Mouse (Mus musculus) right cerebral cortex, adult 2 months (tissue): ENCODE results near the gene Atrn.
A peak's percentile ranks its signal among the peaks of the same experiment; 100 is the strongest.

ENCODE experiments used
- DNase-seq, 2 experiments: peaks; one replicate each; pipeline ENCODE4 v3.0.0; 2021 to 2022; ENCODE audit warnings: low spot score in 2 of 2

Atrn gene

DNA sequence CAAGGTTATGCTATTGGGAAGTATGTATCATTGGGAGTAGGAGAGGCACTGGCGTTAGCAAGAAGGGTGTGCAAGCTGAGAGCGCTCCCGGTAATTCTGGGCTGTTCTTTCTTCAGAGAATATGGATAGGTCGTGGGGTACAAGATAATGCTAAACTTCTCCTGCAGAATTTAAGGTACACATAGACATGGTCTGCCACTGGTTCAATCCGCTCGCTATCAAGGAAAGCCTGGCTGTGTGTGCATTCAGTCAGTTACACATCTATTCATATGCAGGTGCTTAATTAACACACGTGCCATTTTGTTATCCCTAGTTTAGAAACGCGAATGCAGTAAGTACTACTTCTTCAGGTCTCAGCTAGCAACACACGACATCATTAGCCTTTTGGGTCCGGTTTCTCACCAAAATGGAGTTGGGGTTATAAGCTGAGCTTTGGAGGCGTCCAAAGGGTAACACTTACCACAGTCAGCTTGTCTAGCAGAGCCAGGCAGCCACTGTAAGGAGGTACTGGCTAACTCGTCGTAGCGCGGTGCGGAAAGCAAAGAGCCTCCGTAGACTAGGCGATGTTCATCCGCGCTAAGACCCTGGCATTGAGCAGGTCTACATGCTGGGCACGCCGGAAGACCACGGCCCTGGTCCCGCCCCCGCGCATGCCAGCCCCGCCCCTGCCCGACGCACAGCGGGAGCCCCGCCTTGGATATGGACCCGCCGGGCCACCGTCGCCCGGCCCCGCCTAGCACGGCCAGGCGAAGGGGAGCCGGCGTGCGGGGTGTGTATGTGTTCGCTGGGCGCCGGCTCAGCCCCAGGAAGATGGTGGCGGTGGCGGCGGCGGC, at the start of gene Atrn, which contains the start of gene 4930402H24Rik:
Gene Atrn (plus strand): TSS at position 745 of the 833 bp plus-strand sequence.
Gene 4930402H24Rik (minus strand): TSS at position 656 of the 833 bp plus-strand sequence.
- DNase-seq: peak; percentile 87 to 90

DNA sequence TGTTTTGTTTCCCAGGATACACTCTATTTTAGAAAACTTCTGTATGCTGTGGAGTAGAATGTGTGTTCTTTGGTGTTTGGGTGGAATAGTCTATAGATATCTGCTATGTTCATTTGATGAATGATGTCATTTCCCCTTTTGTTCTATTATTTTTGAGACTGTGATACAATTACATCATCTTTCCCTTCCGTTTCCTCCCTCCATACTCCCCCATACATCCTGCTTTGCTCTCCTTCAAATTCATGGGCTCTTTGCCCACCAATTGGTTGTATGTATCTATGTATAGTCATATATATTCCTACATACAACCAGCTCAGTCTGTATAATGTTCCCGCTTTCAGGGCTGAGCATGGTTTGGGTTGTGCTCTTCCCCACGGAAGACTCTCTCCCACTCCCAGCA, 44.2 kb upstream of the Atrn start:
- no peak for DNase-seq

DNA sequence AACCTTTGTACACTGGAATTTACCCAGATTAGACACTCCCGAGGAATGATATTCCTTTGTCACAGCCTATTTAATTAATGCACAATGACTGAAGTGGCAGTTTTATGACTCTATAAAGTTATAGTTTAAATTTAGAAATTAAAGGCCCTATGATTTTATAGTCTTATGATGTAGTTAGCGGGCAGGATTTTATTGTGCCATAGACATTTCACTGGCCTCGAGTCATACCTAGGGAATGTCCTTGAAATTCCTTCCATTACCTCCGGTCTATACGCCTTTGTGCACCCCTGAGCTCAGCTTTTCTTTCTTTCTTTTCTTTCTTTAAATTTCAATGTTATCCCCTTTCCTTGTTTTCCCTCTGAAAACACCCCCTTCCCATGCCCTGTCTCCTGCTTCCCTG, 35.4 kb upstream of the Atrn start:
- DNase-seq: no peak

DNA sequence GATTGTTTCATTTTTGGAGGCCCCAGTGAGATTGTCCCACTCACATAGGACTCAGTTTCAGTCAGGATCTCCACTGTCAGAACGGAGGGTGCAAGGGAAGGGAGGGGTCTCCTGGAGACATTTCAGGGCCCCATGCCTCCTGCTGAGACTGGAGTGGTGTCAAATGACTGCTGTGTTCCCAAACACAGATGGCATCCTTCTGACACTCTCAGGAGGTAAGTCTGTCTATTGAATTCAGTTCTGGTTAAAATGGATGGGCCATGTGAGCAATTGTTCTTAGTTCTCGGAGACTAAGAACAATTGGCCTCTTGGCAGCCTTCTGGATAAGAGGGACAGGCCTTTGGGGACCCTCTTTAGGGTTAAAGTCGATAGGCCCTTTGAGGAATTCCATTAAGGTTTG, 28.9 kb upstream of the Atrn start:
- DNase-seq: no peak

DNA sequence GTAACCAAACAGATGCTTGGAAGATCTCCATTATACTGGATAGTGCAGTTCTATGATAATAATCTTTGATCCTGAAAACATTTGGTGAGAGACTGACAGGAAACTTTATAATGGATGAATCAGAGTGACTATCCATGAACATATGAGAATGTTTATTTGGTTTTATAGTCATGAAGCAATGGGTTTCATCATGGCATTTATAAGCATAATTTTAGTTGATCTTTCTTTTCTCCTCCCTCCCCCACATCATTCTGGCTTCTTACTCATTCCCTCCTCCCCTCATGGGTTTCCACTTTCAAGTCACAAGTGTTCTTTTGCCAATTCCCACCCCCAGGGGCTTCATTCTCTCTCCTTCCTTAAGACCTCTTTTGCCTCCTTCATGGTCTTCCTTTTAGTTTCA, 19.3 kb upstream of the Atrn start:
- DNase-seq: no peak

DNA sequence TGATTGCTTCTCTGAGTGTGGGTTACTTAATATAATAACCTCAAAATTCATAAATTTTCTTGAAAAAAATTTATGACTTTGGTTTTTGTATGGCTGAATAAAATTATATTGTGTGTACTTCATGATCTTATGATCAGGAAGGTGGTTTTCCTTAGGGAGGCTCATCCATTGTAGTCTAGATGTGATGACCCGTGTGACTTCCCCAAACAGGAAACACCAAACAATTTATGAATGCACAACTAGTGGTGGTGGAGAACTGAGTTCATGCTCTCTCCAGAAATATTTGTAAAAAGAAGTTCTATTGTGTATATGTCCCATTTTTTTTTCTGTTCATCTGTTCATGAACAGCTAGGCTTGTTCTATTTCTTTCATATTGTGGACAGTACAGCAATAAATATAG, 18.8 kb upstream of the Atrn start:
- DNase-seq: no peak

DNA sequence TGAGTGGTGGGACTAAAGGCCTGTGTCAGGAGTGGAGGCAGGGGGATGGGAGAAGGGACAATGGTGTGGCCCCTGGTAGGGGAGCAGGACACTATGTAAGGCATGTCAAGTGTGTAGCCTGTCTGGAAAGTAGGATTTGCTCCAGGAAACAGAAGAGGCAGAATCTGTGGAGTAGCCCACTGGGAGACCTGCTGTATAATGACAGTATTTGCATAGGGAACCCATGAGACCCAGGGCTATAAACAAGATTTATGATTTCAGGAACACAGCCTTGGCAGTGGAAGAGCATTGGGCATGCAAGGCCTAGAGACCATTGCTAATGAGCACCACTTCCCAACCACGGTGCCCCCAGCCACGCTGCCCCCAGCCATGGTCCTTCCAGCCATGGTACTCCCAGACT, 9.4 kb upstream of the Atrn start:
- no peak for DNase-seq

DNA sequence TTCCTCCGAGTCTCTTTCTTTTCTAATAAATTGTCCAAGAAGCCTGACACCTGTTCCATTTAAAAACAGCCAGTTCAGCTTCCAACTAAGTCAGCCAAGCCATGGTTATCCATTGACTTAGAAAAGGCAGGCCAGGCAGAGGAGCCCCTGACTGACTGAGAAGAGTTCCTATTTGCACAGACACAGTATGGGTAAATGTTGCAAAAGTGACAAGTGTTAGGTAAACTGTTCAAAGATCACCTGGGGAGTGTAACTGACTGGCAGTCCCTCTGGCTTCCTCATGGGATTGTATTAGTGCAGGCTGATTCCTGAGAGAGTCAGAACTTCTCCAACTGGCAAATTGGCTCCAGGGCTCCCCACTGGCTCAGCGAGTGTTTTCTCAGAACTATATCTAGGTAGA, 8.4 kb upstream of the Atrn start:
- no peak for DNase-seq

DNA sequence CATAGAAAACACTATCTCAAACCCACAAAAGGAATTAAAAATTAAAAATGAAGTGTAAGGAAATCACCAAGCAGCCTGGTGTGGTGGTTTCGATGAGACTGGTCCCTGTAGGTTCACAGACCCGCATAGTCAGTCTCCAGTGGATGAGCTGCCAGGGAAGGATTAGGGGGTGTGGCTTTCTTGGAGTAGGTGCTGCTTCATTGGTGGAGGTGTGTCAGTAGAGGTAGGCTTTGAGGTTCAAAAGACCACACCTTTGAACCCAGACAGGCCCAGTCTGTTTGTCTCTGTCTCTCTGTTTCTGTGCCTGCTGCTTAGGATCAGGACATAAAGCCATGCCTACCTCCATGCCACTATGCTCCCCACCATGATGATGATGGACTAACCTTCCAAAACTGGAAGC, 7.5 kb upstream of the Atrn start:
- DNase-seq: no peak

DNA sequence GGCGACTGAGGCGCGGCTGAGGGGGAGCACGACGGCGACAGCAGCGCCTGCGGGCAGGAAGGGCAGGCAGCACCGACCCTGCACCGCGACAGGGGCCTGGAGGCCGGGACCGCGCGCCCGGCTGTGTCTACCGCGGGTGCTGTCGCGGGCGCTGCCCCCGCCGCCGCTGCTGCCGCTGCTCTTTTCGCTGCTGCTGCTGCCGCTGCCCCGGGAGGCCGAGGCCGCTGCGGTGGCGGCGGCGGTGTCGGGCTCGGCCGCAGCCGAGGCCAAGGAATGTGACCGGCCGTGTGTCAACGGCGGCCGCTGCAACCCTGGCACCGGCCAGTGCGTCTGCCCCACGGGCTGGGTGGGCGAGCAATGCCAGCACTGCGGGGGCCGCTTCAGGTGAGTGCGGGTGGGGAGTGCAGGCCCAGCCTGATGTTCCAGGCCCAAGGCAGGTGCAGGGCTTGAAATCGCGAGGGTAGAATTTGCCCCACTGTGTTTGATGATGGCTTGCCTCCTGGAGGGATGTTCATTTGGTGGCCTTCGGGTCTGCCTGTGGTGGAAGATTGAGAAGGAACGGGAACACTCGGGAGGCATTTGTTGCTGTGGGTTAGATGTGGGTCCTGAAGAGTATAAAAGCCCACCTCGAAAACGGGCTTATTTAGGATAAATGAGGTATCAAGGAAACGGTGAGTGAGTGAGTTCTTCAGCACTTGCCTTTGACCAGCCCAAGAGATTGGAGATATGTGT, 455 bp downstream of the Atrn start:
- DNase-seq: peak; percentile 31 to 44

DNA sequence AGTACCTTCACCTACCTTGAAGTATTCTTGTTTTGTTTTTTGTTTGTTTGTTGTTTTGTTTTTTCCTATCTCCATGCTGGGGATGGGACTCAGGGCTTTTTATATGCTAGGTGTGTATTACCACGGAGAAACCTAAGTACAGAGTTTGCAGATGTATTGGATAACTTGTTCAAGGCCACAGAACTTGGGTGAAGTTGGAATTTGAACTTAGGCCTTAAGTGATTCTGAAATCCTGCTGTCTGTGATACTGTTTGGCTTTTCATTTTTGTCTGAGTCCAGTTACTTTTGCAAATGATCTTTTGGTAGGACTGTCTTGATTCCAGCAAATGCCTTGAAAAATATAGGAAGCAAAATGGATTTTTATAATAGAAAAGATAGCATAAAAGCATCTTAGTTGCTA, 5.4 kb downstream of the Atrn start:
- no peak for DNase-seq

DNA sequence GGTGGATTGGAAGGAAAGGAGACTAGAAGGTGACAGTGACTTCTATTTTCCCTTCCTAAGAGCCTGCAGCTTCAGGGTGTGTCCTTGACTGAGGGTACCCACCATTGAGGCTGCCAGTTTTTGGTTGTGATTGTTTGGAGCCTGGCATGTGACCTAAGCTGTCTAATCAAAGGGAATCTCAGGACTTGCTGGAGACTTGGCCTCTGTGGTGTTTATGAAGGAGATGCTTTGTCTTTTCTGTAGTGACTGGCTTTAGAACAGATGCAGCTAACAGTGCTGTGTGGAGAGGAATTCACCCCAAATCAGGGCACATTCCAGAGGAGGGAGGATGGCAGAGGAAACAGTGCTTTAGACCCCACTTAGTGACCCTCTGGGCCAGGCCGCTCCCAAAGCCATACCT, 8.6 kb downstream of the Atrn start:
- no peak for DNase-seq

DNA sequence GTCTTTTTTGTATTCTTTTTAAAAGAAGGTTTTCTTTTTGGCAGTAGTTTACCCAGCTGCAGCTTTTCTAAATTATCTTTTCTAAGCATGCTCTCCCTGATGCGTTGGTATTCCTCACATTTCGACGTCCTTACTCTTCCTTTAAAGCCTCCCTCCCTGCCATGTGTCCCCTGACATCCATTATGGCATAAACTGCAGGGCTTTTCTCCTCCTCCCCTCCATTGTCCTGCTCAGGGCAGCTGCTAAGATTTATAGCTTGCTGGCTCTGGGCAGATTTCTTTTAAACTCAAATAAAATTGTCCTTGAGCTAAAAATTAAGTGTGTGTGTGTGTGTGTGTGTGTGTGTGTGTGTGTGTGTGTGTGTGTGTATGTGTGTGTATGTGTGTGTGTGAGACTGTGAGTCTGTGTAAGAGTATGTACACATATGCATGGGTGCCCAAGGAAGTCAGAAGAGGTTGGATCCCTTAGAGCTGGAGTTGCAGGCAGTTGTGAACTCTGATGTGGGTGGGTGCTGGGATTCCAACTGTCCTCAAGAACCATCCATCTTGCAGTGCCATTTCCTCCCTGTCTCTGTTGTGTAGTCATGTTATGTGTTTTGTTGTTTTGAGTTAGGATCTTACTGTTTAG, 10.3 kb downstream of the Atrn start:
- DNase-seq: no peak

DNA sequence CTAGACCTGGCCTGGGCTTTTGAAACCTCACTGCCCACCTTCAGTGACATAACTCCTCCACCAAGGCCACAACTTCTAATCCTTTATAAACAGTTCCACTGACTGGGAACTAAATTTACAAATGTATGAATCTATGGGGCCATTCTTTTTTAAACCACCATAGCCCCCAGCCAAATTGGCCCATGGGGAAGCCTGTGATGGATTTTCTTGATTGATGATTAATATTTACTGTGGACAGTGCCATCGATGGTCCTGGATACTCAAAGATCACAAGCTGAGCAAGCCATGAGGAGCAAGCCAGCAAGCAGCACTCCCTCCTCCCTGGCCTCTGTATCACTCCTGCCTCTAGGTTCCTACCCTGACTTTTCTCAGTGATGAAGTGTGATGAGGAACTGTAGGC, 11.4 kb downstream of the Atrn start:
- DNase-seq: no peak

DNA sequence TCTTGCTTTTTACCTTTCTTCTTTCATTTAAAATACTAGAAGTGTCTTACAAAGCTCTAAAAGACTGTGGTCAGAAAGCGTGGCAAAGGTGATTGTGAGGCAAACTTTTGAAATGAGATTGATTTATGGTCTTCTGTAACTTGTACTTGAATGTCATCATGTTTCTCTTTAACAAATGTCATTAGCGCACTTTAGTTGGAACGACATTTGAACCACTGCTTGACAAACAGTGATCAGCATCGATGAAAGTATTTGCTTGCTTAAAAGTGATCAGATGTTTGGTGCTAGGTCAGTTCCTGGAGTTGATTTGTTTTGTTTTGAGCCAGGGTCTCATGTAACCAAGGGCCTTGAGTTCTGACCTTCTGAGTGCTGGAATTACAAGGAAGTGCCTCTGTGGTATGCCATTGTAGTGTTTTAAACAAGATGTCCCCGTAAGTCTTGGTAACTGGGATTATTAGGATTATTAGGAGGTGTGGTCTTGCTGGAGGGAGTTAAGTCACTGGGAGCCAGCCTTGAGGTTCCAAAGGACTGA, 12.8 kb downstream of the Atrn start:
- DNase-seq: no peak

DNA sequence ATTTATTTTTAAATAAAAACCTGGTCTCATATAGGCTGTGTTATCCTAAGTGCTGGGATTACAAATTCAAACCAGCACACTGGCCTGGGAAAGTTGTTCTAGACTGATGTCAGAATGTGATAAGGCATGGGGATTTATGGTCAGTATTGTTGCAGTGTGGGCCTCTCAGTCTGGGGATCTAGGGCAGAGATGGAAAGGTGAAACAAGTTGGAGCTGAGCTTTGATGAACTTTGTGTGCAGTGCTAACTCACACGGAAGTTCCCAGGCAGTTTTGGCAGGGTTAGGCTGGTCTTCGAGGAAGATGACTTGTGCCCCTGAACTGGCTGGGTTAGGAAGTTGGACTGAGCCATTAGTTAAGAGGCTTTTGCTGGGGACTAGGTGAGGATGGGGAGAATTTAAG, 18.7 kb downstream of the Atrn start:
- no peak for DNase-seq

DNA sequence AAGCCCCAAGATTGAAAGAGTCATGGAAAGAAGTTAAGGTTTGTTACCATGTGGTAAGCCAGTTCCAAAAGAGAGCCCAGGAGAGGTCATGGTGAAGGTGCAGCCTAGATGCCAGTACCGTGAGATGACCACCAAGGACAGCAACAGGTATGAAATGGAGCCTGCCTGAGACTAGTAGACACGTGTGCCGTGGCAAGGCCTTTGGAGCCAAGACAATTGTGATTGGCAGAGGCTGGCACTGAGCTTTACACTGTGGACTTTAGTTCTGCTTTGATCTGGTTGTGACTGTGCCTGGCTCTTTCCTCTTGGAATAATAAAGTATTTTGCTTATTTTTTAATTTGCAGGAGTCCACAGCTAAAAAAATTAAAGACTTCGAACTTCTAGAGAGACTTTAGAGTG, 21.7 kb downstream of the Atrn start:
- no peak for DNase-seq

DNA sequence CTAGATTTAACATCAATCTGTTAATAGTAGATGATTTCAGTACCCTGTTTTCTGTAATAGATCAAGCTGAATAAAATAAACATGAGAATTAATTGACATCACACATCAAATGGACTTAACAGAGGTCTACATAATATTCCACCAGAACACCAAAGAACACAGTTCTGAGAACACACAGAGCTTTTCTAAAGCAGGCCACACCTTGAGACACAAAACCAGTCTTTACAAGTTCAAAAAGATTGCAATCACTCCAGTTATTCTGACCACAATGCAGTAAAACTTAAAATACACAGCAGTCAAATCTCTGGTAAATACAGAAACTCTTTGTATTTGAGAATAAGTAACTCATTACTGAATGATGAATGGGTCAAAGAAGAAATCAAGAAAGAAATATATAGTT, 22.2 kb downstream of the Atrn start:
- no peak for DNase-seq

DNA sequence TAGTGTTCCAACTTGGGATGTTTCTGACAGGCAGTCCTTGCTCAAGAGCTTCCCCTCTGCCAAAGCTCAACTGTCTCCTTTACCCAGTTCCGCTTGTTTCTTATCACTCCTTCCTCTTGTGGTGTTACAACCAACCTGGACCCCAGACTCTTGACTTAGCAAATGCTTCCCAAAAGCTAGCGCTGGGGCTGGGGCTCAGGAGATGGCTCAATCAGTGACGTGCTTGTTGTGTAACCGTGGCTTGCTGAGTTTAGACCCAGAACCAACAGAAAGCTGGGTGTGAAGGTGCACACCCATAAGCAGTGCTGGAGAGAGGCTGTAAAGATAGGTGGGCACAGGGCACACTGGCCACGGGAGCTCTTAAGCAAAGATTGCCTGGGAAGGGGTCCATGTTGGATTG, 23.7 kb downstream of the Atrn start:
- no peak for DNase-seq

DNA sequence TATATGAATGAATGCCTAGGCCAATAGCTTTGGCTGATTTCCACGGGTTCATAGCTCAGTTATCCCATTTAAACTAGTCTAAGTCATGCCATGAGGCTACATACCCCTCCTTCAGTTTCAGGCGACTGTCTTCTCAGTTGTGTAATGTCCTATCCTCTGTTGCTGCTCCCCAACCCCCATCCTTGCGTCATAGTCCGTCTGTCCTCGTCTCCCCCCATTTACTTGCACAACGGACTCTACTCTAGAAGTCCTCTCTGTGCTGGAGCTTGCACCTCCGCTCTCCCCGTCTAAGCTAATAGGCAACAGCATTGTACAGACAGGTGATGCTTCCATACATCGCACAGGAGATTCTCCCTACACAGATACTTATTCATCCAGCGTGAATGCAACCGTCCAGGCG, 26.6 kb downstream of the Atrn start:
- no peak for DNase-seq

DNA sequence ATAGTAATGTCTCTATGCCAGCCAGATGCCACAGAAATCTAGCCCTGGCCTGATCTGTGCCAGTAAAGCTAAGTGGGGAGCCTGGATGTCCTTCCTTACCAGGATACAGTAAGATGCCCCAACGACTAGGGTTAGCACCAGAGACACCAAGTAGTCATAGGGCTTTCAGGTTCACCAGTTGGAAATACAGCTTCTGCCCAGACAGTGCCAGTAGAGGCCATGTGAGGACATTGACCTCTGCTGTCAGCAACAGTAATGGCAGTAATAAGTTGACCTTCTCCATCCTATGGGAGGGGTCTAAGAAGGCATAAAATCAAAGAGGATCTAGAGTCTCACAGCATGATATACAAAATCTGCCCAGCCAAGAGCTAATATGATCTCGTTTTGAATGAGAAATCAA, 43.5 kb downstream of the Atrn start:
- no peak for DNase-seq

DNA sequence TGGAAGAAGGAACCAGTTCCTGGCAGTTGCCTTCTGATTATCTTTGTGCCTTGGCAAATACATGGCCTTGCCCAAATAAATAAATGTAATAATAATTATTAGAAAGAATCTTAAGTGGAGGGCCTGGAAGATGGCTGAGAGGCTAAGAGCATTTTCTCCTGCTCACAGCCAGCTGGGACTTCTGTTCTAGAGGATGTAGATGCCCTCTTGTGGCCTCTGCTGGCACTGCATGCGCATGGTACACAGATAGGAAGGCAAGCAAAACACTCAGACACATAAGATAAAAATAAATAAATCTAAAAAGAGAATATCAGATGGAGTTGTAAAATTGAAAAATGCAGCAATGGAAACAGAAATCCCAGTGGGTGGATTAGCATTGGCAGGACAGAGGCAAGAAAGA, 44.3 kb downstream of the Atrn start:
- DNase-seq: peak; percentile 96 to 99

DNA sequence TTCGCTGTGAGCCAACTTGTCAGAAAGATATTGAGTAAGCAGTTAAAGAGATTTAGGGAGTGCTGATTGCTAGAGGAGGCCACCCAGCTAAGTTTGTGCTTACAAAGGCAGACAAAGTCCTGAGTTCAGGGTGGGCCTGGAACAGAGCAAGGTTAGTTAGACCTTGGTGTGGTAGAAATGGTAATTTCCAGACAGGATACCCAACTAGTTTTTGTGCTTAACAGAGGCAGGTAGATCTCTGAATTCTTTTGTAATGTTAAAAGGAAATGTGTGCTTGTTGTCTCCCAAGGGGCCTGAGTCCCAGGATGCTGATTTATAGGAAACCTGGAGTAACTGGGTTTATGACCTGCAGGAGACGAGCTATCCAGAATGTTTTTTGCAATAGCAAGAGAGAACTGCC, 52.6 kb downstream of the Atrn start:
- no peak for DNase-seq
